27 mouse cellular contexts compared by ENCODE assay signal in genomic region chr10:74257716-74258446, GRCm38 (mm10).
DNase-seq lines count a peak whose midpoint lies in the region; ATAC-seq lines count a peak whose summit lies in the region.
"Had no signal": no experiment of that assay in that cellular context is flagged by ENCODE, and none has a peak within 500 bp of the region (broad histone marks: within the 10 kb centered on the region; RNA-seq: fewer than 3 reads in every experiment).

No protein-coding gene starts in this region.

- H3K4me2 ChIP-seq in forebrain, embryonic 12.5 days = no peak overlapping the region
- no peak overlapping the region for H3K4me2 ChIP-seq in midbrain, embryonic 14.5 days (ENCODE audit: low read length)
- no peak overlapping the region for H3K4me2 ChIP-seq in midbrain, embryonic 11.5 days
- peak overlapping the region; percentile 1; the same call in 1 of the 2 replicates for H3K4me2 ChIP-seq in hindbrain, embryonic 13.5 days
- H3K4me2 ChIP-seq in neural tube, embryonic 13.5 days = no peak overlapping the region
- H3K4me2 ChIP-seq: heart, embryonic 11.5 days; liver, embryonic 15.5 days; lung, embryonic 15.5 days had no signal

- no peaks in the 10 kb centered on the region for H3K4me1 ChIP-seq in forebrain, embryonic 12.5 days
- H3K4me1 ChIP-seq in forebrain, embryonic 10.5 days = no peaks in the 10 kb centered on the region
- no peaks in the 10 kb centered on the region for H3K4me1 ChIP-seq in midbrain, embryonic 14.5 days (ENCODE audit: control insufficient read depth, insufficient read depth, low read length)
- H3K4me1 ChIP-seq in midbrain, embryonic 11.5 days (ENCODE audit: control insufficient read depth, insufficient read depth, low read length) = no peaks in the 10 kb centered on the region
- H3K4me1 ChIP-seq in hindbrain, embryonic 13.5 days (replicated peaks) = no peaks in the 10 kb centered on the region
- H3K4me1 ChIP-seq in neural tube, embryonic 13.5 days (replicated peaks) = no peaks in the 10 kb centered on the region
- H3K4me1 ChIP-seq: limb, embryonic 10.5 days; liver, embryonic 15.5 days; lung, embryonic 15.5 days; megakaryocyte, embryonic 14.5 days had no signal

- no peak overlapping the region for H3K27ac ChIP-seq in forebrain, embryonic 12.5 days
- H3K27ac ChIP-seq in forebrain, embryonic 10.5 days = no peak overlapping the region
- H3K27ac ChIP-seq in midbrain, embryonic 14.5 days (replicated peaks; ENCODE audit: low read depth, low read length) = no peak overlapping the region
- H3K27ac ChIP-seq in midbrain, embryonic 11.5 days (ENCODE audit: low read depth, low read length) = no peak overlapping the region
- H3K27ac ChIP-seq in hindbrain, embryonic 13.5 days = no peak overlapping the region
- H3K27ac ChIP-seq in neural tube, embryonic 13.5 days (replicated peaks) = no peak overlapping the region
- H3K27ac ChIP-seq: limb, embryonic 10.5 days; liver, embryonic 15.5 days; lung, embryonic 15.5 days had no signal

- no peak for DNase-seq in forebrain, embryonic 10.5 days (ENCODE audit: extremely low spot score, low spot score)
- peak; percentile 32 for DNase-seq in midbrain, embryonic 14.5 days
- DNase-seq in midbrain, embryonic 11.5 days (ENCODE audit: low spot score, missing footprints) = no peak
- DNase-seq in cerebellum, postnatal 4 days (ENCODE audit: low spot score in 2 of 2) = no peak
- DNase-seq in thymus, adult 18-20 months = no peak
- DNase-seq: adrenal gland, postnatal 14 days; cerebellum, adult 8-10 months; cerebellum, postnatal 36 days; gastrocnemius, postnatal 14 days; heart, adult 11 months; kidney, adult 9 months; kidney, postnatal 14 days; liver; lung, postnatal 36 days; right cerebral cortex, adult 18-20 months; thymus, adult 2 months; thymus, postnatal 4 days had no signal

- H3K9ac ChIP-seq in forebrain, embryonic 12.5 days = no peak overlapping the region
- no peak overlapping the region for H3K9ac ChIP-seq in midbrain, embryonic 14.5 days (replicated peaks; ENCODE audit: low read length)
- no peak overlapping the region for H3K9ac ChIP-seq in midbrain, embryonic 11.5 days (ENCODE audit: low read length)
- H3K9ac ChIP-seq in hindbrain, embryonic 13.5 days = no peak overlapping the region
- H3K9ac ChIP-seq in neural tube, embryonic 13.5 days = no peak overlapping the region
- H3K9ac ChIP-seq: liver, embryonic 15.5 days; lung, embryonic 15.5 days had no signal

- no peak overlapping the region for H3K4me3 ChIP-seq in forebrain, embryonic 12.5 days (replicated peaks)
- H3K4me3 ChIP-seq in forebrain, embryonic 10.5 days = no peak overlapping the region
- no peak overlapping the region for H3K4me3 ChIP-seq in midbrain, embryonic 14.5 days (replicated peaks; ENCODE audit: low read depth, low read length)
- H3K4me3 ChIP-seq in midbrain, embryonic 11.5 days (ENCODE audit: low read depth, low read length) = no peak overlapping the region
- no peak overlapping the region for H3K4me3 ChIP-seq in hindbrain, embryonic 13.5 days
- no peak overlapping the region for H3K4me3 ChIP-seq in neural tube, embryonic 13.5 days
- H3K4me3 ChIP-seq: limb, embryonic 10.5 days; liver, embryonic 15.5 days; lung, embryonic 15.5 days had no signal

- H3K36me3 ChIP-seq in forebrain, embryonic 12.5 days (replicated peaks) = no peaks in the 10 kb centered on the region
- no peaks in the 10 kb centered on the region for H3K36me3 ChIP-seq in forebrain, embryonic 10.5 days (replicated peaks)
- H3K36me3 ChIP-seq in midbrain, embryonic 14.5 days (ENCODE audit: control insufficient read depth, insufficient read depth, low read length) = no peaks in the 10 kb centered on the region
- H3K36me3 ChIP-seq in midbrain, embryonic 11.5 days (ENCODE audit: control insufficient read depth, insufficient read depth, low read length) = no peaks in the 10 kb centered on the region
- H3K36me3 ChIP-seq in hindbrain, embryonic 13.5 days = no peaks in the 10 kb centered on the region
- H3K36me3 ChIP-seq in neural tube, embryonic 13.5 days = no peaks in the 10 kb centered on the region
- H3K36me3 ChIP-seq: limb, embryonic 10.5 days; liver, embryonic 15.5 days; lung, embryonic 15.5 days had no signal

- no peaks in the 10 kb centered on the region for H3K9me3 ChIP-seq in forebrain, embryonic 12.5 days
- no peaks in the 10 kb centered on the region for H3K9me3 ChIP-seq in forebrain, embryonic 10.5 days
- H3K9me3 ChIP-seq in midbrain, embryonic 14.5 days (ENCODE audit: control insufficient read depth, low read length) = no peaks in the 10 kb centered on the region
- no peaks in the 10 kb centered on the region for H3K9me3 ChIP-seq in midbrain, embryonic 11.5 days (ENCODE audit: control insufficient read depth, low read length)
- H3K9me3 ChIP-seq in hindbrain, embryonic 13.5 days = no peaks in the 10 kb centered on the region
- no peaks in the 10 kb centered on the region for H3K9me3 ChIP-seq in neural tube, embryonic 13.5 days
- H3K9me3 ChIP-seq: limb, embryonic 10.5 days; liver, embryonic 15.5 days; lung, embryonic 15.5 days had no signal

- ATAC-seq in forebrain, embryonic 12.5 days (ENCODE audit: low FRiP score) = peak; percentile 53; the same call in 1 of the 2 replicates
- ATAC-seq in midbrain, embryonic 14.5 days (ENCODE audit: low FRiP score, low TSS enrichment) = no peak
- ATAC-seq in midbrain, embryonic 11.5 days (ENCODE audit: low FRiP score) = no peak
- peak; percentile 65 for ATAC-seq in hindbrain, embryonic 13.5 days (ENCODE audit: low FRiP score)
- peak; percentile 87 for ATAC-seq in neural tube, embryonic 13.5 days (ENCODE audit: low read depth)
- ATAC-seq: activated CD4-positive, CD25-positive, alpha-beta regulatory T cell, adult 4 months; Patski had no signal

- no peaks in the 10 kb centered on the region for H3K27me3 ChIP-seq in forebrain, embryonic 12.5 days
- no peaks in the 10 kb centered on the region for H3K27me3 ChIP-seq in forebrain, embryonic 10.5 days (ENCODE audit: poor library complexity, severe bottlenecking)
- no peaks in the 10 kb centered on the region for H3K27me3 ChIP-seq in midbrain, embryonic 14.5 days (ENCODE audit: control insufficient read depth, insufficient read depth, low read length)
- H3K27me3 ChIP-seq in midbrain, embryonic 11.5 days (ENCODE audit: control insufficient read depth, insufficient read depth, low read length) = no peaks in the 10 kb centered on the region
- H3K27me3 ChIP-seq in hindbrain, embryonic 13.5 days = no peaks in the 10 kb centered on the region
- H3K27me3 ChIP-seq in neural tube, embryonic 13.5 days = no peaks in the 10 kb centered on the region
- H3K27me3 ChIP-seq: liver, embryonic 15.5 days; lung, embryonic 15.5 days; megakaryocyte, embryonic 14.5 days; Patski had no signal

- 79% methylated on average over 15 of the region's 15 CpGs for WGBS in forebrain, embryonic 12.5 days
- 92% methylated on average over 15 of the region's 15 CpGs for WGBS in forebrain, embryonic 10.5 days
- WGBS in midbrain, embryonic 14.5 days = 66% methylated on average over 15 of the region's 15 CpGs
- WGBS in midbrain, embryonic 11.5 days = 85% methylated on average over 15 of the region's 15 CpGs
- 70% methylated on average over 15 of the region's 15 CpGs for WGBS in hindbrain, embryonic 13.5 days
- WGBS in neural tube, embryonic 13.5 days = 67% methylated on average over 15 of the region's 15 CpGs

Comparison
In these comparisons a context has a peak if more than half of its experiments do, and no peak if none do; other contexts are left out.
1. ATAC-seq: peak in forebrain, embryonic 12.5 days (single experiment), hindbrain, embryonic 13.5 days (single experiment) and neural tube, embryonic 13.5 days (single experiment); none in midbrain, embryonic 14.5 days (single experiment) and midbrain, embryonic 11.5 days (single experiment).